Mouse (Mus musculus): ENCODE data around the gene H2-Ke6.

DNA sequence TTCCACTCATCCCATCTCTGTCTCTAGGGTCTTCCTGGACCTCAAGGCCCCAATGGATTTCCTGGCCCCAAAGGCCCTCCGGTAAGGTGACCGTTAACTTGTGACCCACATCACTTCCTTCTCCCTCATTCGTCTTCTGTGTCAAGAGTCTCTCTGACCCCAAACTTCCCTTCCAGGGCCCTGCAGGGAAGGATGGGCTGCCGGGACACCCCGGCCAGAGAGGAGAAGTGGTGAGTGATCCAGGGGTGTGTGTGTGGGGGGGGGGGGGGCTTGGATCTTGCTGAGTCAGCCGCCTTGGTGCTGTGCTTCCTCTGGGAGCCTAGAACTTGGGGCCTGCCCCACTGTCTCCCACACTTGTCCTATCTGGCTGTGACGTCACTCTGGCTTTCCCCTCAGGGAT is 29.4 kb upstream of the H2-Ke6 start:
- no peak for TF ChIP-seq CTCF (IDR thresholded peaks at IDR 0.05; ENCODE audit: borderline replicate concordance, control insufficient read depth, extremely low read depth, insufficient read depth, low read length, poor library complexity)
- TF ChIP-seq POLR2A (IDR thresholded peaks at IDR 0.05; ENCODE audit: control insufficient read depth, extremely low read depth, insufficient read depth, low read length, poor library complexity), result no peak

Data from thymus, adult 2 months (tissue).